Mouse (Mus musculus) erythroblast, embryonic 14.5 days (primary cell): ENCODE results near the gene Madd. TPM values are rescaled to one million over a fixed set of nuclear protein-coding genes. Genes with fewer than 3 reads are reported as not detected.

Experiments
- H3K27me3 ChIP-seq: 2 replicates; pipeline ENCODE4 v1.6.1; 2012; ENCODE audit warnings: inconsistent platforms; ENCODE audit not compliant: control insufficient read depth
- H3K36me3 ChIP-seq: 2 replicates; pipeline ENCODE4 v1.6.1; 2012; ENCODE audit warnings: mild to moderate bottlenecking, inconsistent platforms; ENCODE audit not compliant: control insufficient read depth
- H3K4me1 ChIP-seq: 2 replicates; pipeline ENCODE4 v1.6.1; 2012; ENCODE audit warnings: inconsistent platforms; ENCODE audit not compliant: control insufficient read depth
- H3K4me3 ChIP-seq: replicated peaks from 2 replicates; pipeline ENCODE3; 2012; ENCODE audit warnings: moderate library complexity, mild to moderate bottlenecking, inconsistent platforms
- H3K9me3 ChIP-seq: 2 replicates; pipeline ENCODE4 v1.6.1; 2012; ENCODE audit warnings: low read length, inconsistent platforms, mixed read lengths; ENCODE audit not compliant: control insufficient read depth
- GATA1 ChIP-seq: IDR thresholded peaks from 2 replicates; pipeline ENCODE4 v1.6.1; 2012; ENCODE audit warnings: low read length, inconsistent platforms, mixed read lengths
- TAL1 ChIP-seq: IDR thresholded peaks from 3 replicates; pipeline ENCODE4 v1.6.1; 2012; ENCODE audit warnings: low read length, inconsistent platforms, mixed read lengths
- polyA plus RNA-seq: library from polyadenylated mRNA; stranded (reverse); fragments of >175 nt; gene quantifications from 2 replicates; pipeline ENCODE4 v1.2.3, GENCODE M21; 2012

Gene Madd
- polyA plus RNA-seq, 1 experiment = 0.56 TPM

- H3K27me3 ChIP-seq = peaks cover 8% of the 10 kb centered on the region
- H3K9me3 ChIP-seq = no peaks in the 10 kb centered on the region
- H3K36me3 ChIP-seq = no peaks in the 10 kb centered on the region
- H3K4me3 ChIP-seq = peak overlapping the region; percentile 19
- peaks cover 29% of the 10 kb centered on the region for H3K4me1 ChIP-seq
- TF ChIP-seq GATA1 (no peak), TAL1 (no peak)
Measured at GRCm38 (mm10) chr2:91096524-91096923, 87.1 kb downstream of the Madd start.

GRCm38 (mm10) chr2:91090827-91091226 lies 92.8 kb downstream of the Madd start:
- Histone ChIP-seq H3K9me3 (no peaks in the 10 kb centered on the region), H3K36me3 (no peaks in the 10 kb centered on the region), H3K27me3 (no peaks in the 10 kb centered on the region; the same call in 1 of the 2 replicates), H3K4me1 (peaks cover 11% of the 10 kb centered on the region), H3K4me3 (no peak overlapping the region)
- TF ChIP-seq TAL1 (no peak), GATA1 (no peak)

- Histone ChIP-seq H3K4me3 (no peak overlapping the region), H3K36me3 (no peaks in the 10 kb centered on the region), H3K27me3 (no peaks in the 10 kb centered on the region), H3K4me1 (peaks cover 11% of the 10 kb centered on the region), H3K9me3 (no peaks in the 10 kb centered on the region)
- TF ChIP-seq TAL1 (no peak), GATA1 (no peak)
Measured at GRCm38 (mm10) chr2:91090208-91090607, 93.4 kb downstream of the Madd start.

- Histone ChIP-seq H3K36me3 (no peaks in the 10 kb centered on the region), H3K27me3 (no peaks in the 10 kb centered on the region), H3K9me3 (no peaks in the 10 kb centered on the region), H3K4me1 (peaks cover 11% of the 10 kb centered on the region), H3K4me3 (no peak overlapping the region)
- TF ChIP-seq GATA1 = no peak
- TF ChIP-seq TAL1 = no peak
Measured at GRCm38 (mm10) chr2:91088987-91089386, 94.7 kb downstream of the Madd start.

GRCm38 (mm10) chr2:91087453-91087852 lies 96.2 kb downstream of the Madd start:
- no peak overlapping the region for H3K4me3 ChIP-seq
- H3K27me3 ChIP-seq = no peaks in the 10 kb centered on the region
- H3K36me3 ChIP-seq = no peaks in the 10 kb centered on the region
- no peak for TF ChIP-seq TAL1
- TF ChIP-seq GATA1 = no peak
- no peaks in the 10 kb centered on the region for H3K9me3 ChIP-seq
- peaks cover 18% of the 10 kb centered on the region for H3K4me1 ChIP-seq

Other genes starting within 250 kb of the Madd start
- gene Celf1, start 243.5 kb downstream of the Madd start, polyA plus RNA-seq = 5.1 and 6.5 TPM in 2 replicates
- 0.09 TPM in 1 of 2 replicates, not detected in the other for gene Rapsn, start 148.2 kb downstream of the Madd start, polyA plus RNA-seq
- gene Psmc3, start 129.8 kb downstream of the Madd start, polyA plus RNA-seq = 22.2 and 22.3 TPM in 2 replicates
- 1.4 and 2.0 TPM in 2 replicates for gene Slc39a13, start 113.4 kb downstream of the Madd start, polyA plus RNA-seq
- 0.76 and 0.83 TPM in 2 replicates for gene Spi1, start 101.4 kb downstream of the Madd start, polyA plus RNA-seq
- 0.01 TPM in 1 of 2 replicates, not detected in the other for gene Mybpc3, start 65.7 kb downstream of the Madd start, polyA plus RNA-seq
- gene Nr1h3, start 19.0 kb upstream of the Madd start, polyA plus RNA-seq = 0.18 and 0.50 TPM in 2 replicates
- 0.16 and 0.23 TPM in 2 replicates for gene Acp2, start 19.0 kb upstream of the Madd start, polyA plus RNA-seq
- 0.05 and 0.06 TPM in 2 replicates for gene Ddb2, start 53.1 kb upstream of the Madd start, polyA plus RNA-seq
- gene Pacsin3, start 72.1 kb upstream of the Madd start, polyA plus RNA-seq = 0.20 TPM in 1 of 2 replicates, not detected in the other
- 3.5 and 3.7 TPM in 2 replicates for gene Arfgap2, start 81.1 kb upstream of the Madd start, polyA plus RNA-seq